Mouse (Mus musculus): ENCODE measurements at regions not wholly inside any gene's neighbourhood (a gene's known extent, or its start where the extent isn't known, plus 50 kb on each side); places are given as distances from the start of the nearest gene placed in this dataset.

DNA sequence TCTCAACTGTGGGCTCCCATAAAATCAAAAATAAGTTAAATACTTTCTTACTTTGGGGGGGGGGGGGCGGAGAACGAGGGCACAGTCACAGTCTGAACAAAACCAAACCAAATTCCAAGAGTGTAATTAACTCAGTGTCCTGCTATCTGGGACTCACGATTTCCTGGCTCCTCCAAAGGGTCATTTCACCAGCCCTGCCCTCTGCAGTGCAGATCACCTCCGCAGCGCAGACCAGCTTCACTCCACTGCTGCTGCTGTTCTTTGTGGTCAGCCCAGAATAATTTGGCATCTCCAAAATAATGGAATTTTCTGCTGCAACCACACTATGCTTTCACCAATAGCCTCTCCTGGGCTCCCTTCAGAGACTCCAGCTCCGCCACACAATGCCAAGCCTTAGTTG is 631.5 kb upstream of the Adam5 start:
- TF ChIP-seq POLR2A (IDR thresholded peaks at IDR 0.05; ENCODE audit: insufficient read length, low read depth) (no peak), POLR2AphosphoS2 (IDR thresholded peaks at IDR 0.05; ENCODE audit: insufficient read length, low read depth) (no peak), USF1 (IDR thresholded peaks at IDR 0.05; ENCODE audit: low read depth) (no peak), TCF3 (IDR thresholded peaks at IDR 0.05; ENCODE audit: insufficient read length, low read depth) (no peak), E2F4 (IDR thresholded peaks at IDR 0.05; ENCODE audit: insufficient read depth) (no peak), TCF12 (IDR thresholded peaks at IDR 0.05; ENCODE audit: insufficient read depth, poor library complexity, severe bottlenecking) (no peak)

Measured in myocyte (in vitro differentiated cells).